Mouse (Mus musculus): ENCODE measurements around the gene Csrnp3. TPM values are rescaled to one million over a fixed set of nuclear protein-coding genes. Genes with fewer than 3 reads are reported as not detected.

Csrnp3 gene
- total RNA-seq, 2 experiments from 2014 or later = 89.4 to 92.6 TPM

DNA sequence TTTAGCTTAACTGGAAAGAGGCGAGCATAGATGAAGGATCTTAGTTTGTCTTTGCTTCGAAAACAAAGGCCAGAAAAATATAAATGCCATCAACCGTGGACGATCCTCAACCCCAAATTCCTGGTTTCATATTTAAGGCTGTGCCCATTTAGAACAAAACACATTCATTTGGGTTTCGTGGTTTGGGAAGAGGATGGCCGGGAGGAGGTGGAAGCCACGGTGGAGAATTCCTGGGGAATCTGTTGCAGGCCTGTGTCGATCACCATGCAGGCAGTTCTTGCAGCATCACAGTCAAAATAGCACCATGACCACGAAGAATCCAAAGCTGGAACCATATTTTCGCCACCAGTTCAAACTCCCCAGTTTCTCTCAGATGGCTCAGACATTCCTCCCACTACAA, 217.7 kb downstream of the Csrnp3 start:
- peak in 1 of 2 experiments; percentile 18 for DNase-seq (ENCODE audit: low spot score in 2 of 2)
- intact Hi-C loops (cut with DNase I) = no loop called here

DNA sequence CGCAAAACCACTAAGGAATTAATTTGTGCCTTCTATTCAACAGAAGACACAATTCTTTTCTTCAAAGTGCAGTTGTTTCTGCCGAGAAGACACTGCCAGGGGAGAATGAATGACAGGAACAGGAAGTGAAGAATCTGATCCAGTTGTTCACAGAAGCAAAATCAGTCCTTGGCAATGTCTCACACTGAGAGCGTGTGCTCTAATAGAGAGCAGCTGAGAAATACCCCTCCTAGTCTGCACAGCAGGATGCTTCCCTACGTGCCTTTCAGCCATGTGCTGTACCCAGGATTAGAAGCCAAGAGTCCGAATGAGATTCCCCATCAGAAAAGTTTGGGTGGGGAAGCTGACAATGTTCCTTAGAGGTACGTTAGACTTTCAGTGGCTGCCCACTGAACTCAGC, 223.9 kb downstream of the Csrnp3 start:
- DNase-seq (ENCODE audit: low spot score in 2 of 2) = no peak
- intact Hi-C loops (cut with DNase I) = no loop called here

DNA sequence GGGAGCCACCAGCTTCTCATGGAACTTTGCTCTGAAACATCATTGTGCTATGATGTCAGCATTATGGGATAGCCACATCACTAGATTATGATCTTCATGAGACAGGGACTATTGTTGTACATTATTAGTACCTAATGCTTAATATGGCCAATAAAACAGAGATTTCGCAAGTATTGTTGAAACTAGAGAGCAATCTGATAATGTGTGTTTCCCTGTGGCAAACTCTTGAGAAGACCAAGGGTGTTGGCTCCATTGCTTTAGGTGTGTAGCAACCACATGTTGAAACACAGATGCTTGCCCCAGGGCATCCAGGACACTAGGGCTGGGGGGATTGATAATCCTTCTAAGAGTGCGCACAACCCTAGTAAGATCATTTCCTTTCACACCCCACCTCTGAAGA, 235.2 kb downstream of the Csrnp3 start:
- DNase-seq (ENCODE audit: low spot score in 2 of 2) = no peak
- intact Hi-C loops (cut with DNase I) = no loop called here

Other genes starting within 250 kb of the Csrnp3 start
- gene Scn2a, start 225.0 kb upstream of the Csrnp3 start, total RNA-seq (2021) = 100 to 1,000 TPM; 299 to 321 TPM